Mouse (Mus musculus) lung, adult 18-20 months (tissue): ENCODE data around the gene Sccpdh.
"Not testable (repeated sequence)": the region's sequence is repeated elsewhere in the genome, so short reads cannot be mapped to it uniquely, and the experiment has no call there.

Experiments used
- DNase-seq, 2 experiments: peaks; one replicate each; pipeline ENCODE4 v3.0.0; 2022; ENCODE audit warnings: mixed read lengths in 2 of 2

Sccpdh gene

GRCm38 (mm10) chr1:179668013-179668805, at the start of gene Sccpdh:
Sccpdh (plus strand) TSS chr1:179668210.
- DNase-seq: peak; percentile 87 to 91

- DNase-seq: no peak
Observed at GRCm38 (mm10) chr1:179622665-179623064, 45.3 kb upstream of the Sccpdh start.

- DNase-seq: peak; percentile 16 to 26
Observed at GRCm38 (mm10) chr1:179623657-179624056, 44.4 kb upstream of the Sccpdh start.

GRCm38 (mm10) chr1:179624354-179624753, 43.7 kb upstream of the Sccpdh start:
- DNase-seq: peak; percentile 36 to 39

GRCm38 (mm10) chr1:179627855-179628254, 40.2 kb upstream of the Sccpdh start:
- DNase-seq: no peak

- DNase-seq: no peak
Observed at GRCm38 (mm10) chr1:179628438-179629106, 39.4 kb upstream of the Sccpdh start.

GRCm38 (mm10) chr1:179629276-179629675, 38.7 kb upstream of the Sccpdh start:
- no peak for DNase-seq

- DNase-seq: no peak
Observed at GRCm38 (mm10) chr1:179632746-179633413, 35.1 kb upstream of the Sccpdh start.

GRCm38 (mm10) chr1:179633414-179633752, 34.6 kb upstream of the Sccpdh start:
- no peak for DNase-seq

- no peak for DNase-seq
Observed at GRCm38 (mm10) chr1:179634159-179634558, 33.9 kb upstream of the Sccpdh start.

- no peak for DNase-seq
Observed at GRCm38 (mm10) chr1:179642726-179643125, 25.3 kb upstream of the Sccpdh start.

- no peak for DNase-seq
Observed at GRCm38 (mm10) chr1:179644151-179644550, 23.9 kb upstream of the Sccpdh start.

GRCm38 (mm10) chr1:179645101-179645979, 22.7 kb upstream of the Sccpdh start:
- peak; percentile 74 to 78 for DNase-seq

GRCm38 (mm10) chr1:179645980-179646268, 22.1 kb upstream of the Sccpdh start:
- DNase-seq: no peak

GRCm38 (mm10) chr1:179648678-179649077, 19.3 kb upstream of the Sccpdh start:
- DNase-seq: not testable (repeated sequence)

GRCm38 (mm10) chr1:179649324-179649723, 18.7 kb upstream of the Sccpdh start:
- DNase-seq: peak in 1 of 2 experiments; percentile 18

GRCm38 (mm10) chr1:179650284-179650683, 17.7 kb upstream of the Sccpdh start:
- DNase-seq: peak in 1 of 2 experiments; percentile 33

- DNase-seq: no peak
Observed at GRCm38 (mm10) chr1:179651224-179651623, 16.8 kb upstream of the Sccpdh start.

GRCm38 (mm10) chr1:179663065-179663464, 4.9 kb upstream of the Sccpdh start:
- DNase-seq: no peak

- DNase-seq: no peak
Observed at GRCm38 (mm10) chr1:179664309-179664930, 3.6 kb upstream of the Sccpdh start.

GRCm38 (mm10) chr1:179666971-179667370, 1.0 kb upstream of the Sccpdh start:
- DNase-seq: no peak

- no peak for DNase-seq
Observed at GRCm38 (mm10) chr1:179667450-179667849, 560 bp upstream of the Sccpdh start.
